Mouse (Mus musculus): ENCODE data around the gene Msh4. TPM values are rescaled to one million over a fixed set of nuclear protein-coding genes. Genes with fewer than 3 reads are reported as not detected.
A peak's percentile ranks its signal among the peaks of the same experiment; 100 is the strongest.

The Msh4 gene
- polyA plus RNA-seq, 1 experiment from 2014 or later, result 0.27 TPM

GRCm38 (mm10) chr3:153929526-153929925 is 23.6 kb upstream of the Msh4 start:
- ATAC-seq (replicated peaks), result no peak
- Histone ChIP-seq H3K27ac (replicated peaks) (no peak overlapping the region), H3K9ac (replicated peaks) (no peak overlapping the region), H3K4me1 (no peaks in the 10 kb centered on the region), H3K4me3 (no peak overlapping the region), H3K4me2 (replicated peaks) (no peak overlapping the region), H3K27me3 (no peaks in the 10 kb centered on the region), H3K36me3 (no peaks in the 10 kb centered on the region), H3K9me3 (no peaks in the 10 kb centered on the region)
- WGBS, result 96% methylated on average over 11 of the region's 11 CpGs

GRCm38 (mm10) chr3:153926333-153926732 is 20.4 kb upstream of the Msh4 start:
- ATAC-seq (replicated peaks), result no peak
- no peaks in the 10 kb centered on the region for H3K9me3 ChIP-seq
- no peak overlapping the region for H3K4me3 ChIP-seq
- H3K4me1 ChIP-seq, result no peaks in the 10 kb centered on the region
- H3K4me2 ChIP-seq (replicated peaks), result no peak overlapping the region
- no peak overlapping the region for H3K9ac ChIP-seq (replicated peaks)
- no peaks in the 10 kb centered on the region for H3K27me3 ChIP-seq
- WGBS, result 92% methylated on average over 7 of the region's 7 CpGs
- H3K36me3 ChIP-seq, result no peaks in the 10 kb centered on the region
- no peak overlapping the region for H3K27ac ChIP-seq (replicated peaks)

GRCm38 (mm10) chr3:153921147-153921910 is 15.4 kb upstream of the Msh4 start:
- Histone ChIP-seq H3K4me2 (replicated peaks) (no peak overlapping the region), H3K27me3 (no peaks in the 10 kb centered on the region), H3K4me3 (no peak overlapping the region), H3K27ac (replicated peaks) (no peak overlapping the region), H3K9me3 (no peaks in the 10 kb centered on the region), H3K36me3 (no peaks in the 10 kb centered on the region), H3K9ac (replicated peaks) (no peak overlapping the region), H3K4me1 (no peaks in the 10 kb centered on the region)
- WGBS, result 94% methylated on average over 10 of the region's 10 CpGs
- no peak for ATAC-seq (replicated peaks)

GRCm38 (mm10) chr3:153917200-153917599 is 11.3 kb upstream of the Msh4 start:
- Histone ChIP-seq H3K4me3 (no peak overlapping the region), H3K4me1 (peaks cover 7% of the 10 kb centered on the region), H3K27me3 (no peaks in the 10 kb centered on the region), H3K4me2 (replicated peaks) (no peak overlapping the region), H3K27ac (replicated peaks) (no peak overlapping the region), H3K36me3 (no peaks in the 10 kb centered on the region), H3K9me3 (no peaks in the 10 kb centered on the region), H3K9ac (replicated peaks) (no peak overlapping the region)
- WGBS, result 0% methylated on average over 1 of the region's 1 CpGs
- no peak for ATAC-seq (replicated peaks)

- Histone ChIP-seq H3K4me2 (replicated peaks) (peak overlapping the region; percentile 55), H3K4me1 (peaks cover 35% of the 10 kb centered on the region), H3K9me3 (no peaks in the 10 kb centered on the region), H3K27ac (replicated peaks) (peak overlapping the region; percentile 90), H3K36me3 (peaks cover 22% of the 10 kb centered on the region), H3K9ac (replicated peaks) (peak overlapping the region; percentile 95), H3K27me3 (no peaks in the 10 kb centered on the region), H3K4me3 (peak overlapping the region; percentile 87)
- ATAC-seq (replicated peaks), result no peak
- 58% methylated on average over 6 of the region's 6 CpGs for WGBS
These were observed 7.7 kb upstream of the Msh4 start for GRCm38 (mm10) chr3:153913510-153914243.

GRCm38 (mm10) chr3:153912546-153913509 is 6.9 kb upstream of the Msh4 start, which contains the start of gene Rabggtb:
Gene Rabggtb, minus strand, starts transcription at chr3:153913009.
- H3K27me3 ChIP-seq, result no peaks in the 10 kb centered on the region
- peak within 1 kb of the TSS; percentile 90 for H3K27ac ChIP-seq (replicated peaks)
- no peaks in the 10 kb centered on the region for H3K9me3 ChIP-seq
- peak within 1 kb of the TSS; percentile 95 for H3K9ac ChIP-seq (replicated peaks)
- under 1% methylated on average over 65 of the region's 65 CpGs for WGBS
- peaks cover 35% of the 10 kb centered on the region for H3K4me1 ChIP-seq
- peaks cover 31% of the 10 kb centered on the region for H3K36me3 ChIP-seq
- peak; percentile 99 for ATAC-seq (replicated peaks)
- H3K4me2 ChIP-seq (replicated peaks), result peak within 1 kb of the TSS; percentile 55
- H3K4me3 ChIP-seq, result peak within 1 kb of the TSS; percentile 87

GRCm38 (mm10) chr3:153911882-153912440 is 6.0 kb upstream of the Msh4 start:
- no peak for ATAC-seq (replicated peaks)
- H3K4me2 ChIP-seq (replicated peaks), result peak overlapping the region; percentile 55
- H3K27ac ChIP-seq (replicated peaks), result peak overlapping the region; percentile 90
- H3K36me3 ChIP-seq, result peaks cover 36% of the 10 kb centered on the region
- no peaks in the 10 kb centered on the region for H3K27me3 ChIP-seq
- 4% methylated on average over 12 of the region's 12 CpGs for WGBS
- peaks cover 35% of the 10 kb centered on the region for H3K4me1 ChIP-seq
- H3K9me3 ChIP-seq, result no peaks in the 10 kb centered on the region
- peak overlapping the region; percentile 95 for H3K9ac ChIP-seq (replicated peaks)
- H3K4me3 ChIP-seq, result peak overlapping the region; percentile 87

- Histone ChIP-seq H3K4me3 (peak overlapping the region; percentile 87), H3K27me3 (no peaks in the 10 kb centered on the region), H3K9ac (replicated peaks) (peak overlapping the region; percentile 95), H3K27ac (replicated peaks) (no peak overlapping the region), H3K36me3 (peaks cover 43% of the 10 kb centered on the region), H3K4me2 (replicated peaks) (peak overlapping the region; percentile 55), H3K9me3 (no peaks in the 10 kb centered on the region), H3K4me1 (peaks cover 35% of the 10 kb centered on the region)
- ATAC-seq (replicated peaks), result no peak
- 50% methylated on average over 8 of the region's 8 CpGs for WGBS
These were observed 5.4 kb upstream of the Msh4 start for GRCm38 (mm10) chr3:153911197-153911881.

- 80% methylated on average over 7 of the region's 7 CpGs for WGBS
- H3K4me3 ChIP-seq, result no peak overlapping the region
These were observed 4.6 kb upstream of the Msh4 start for GRCm38 (mm10) chr3:153910489-153910888.

GRCm38 (mm10) chr3:153908919-153909318 is 3.0 kb upstream of the Msh4 start:
- Histone ChIP-seq H3K4me1 (peaks cover 35% of the 10 kb centered on the region), H3K27ac (replicated peaks) (no peak overlapping the region), H3K36me3 (peaks cover 64% of the 10 kb centered on the region), H3K9me3 (no peaks in the 10 kb centered on the region), H3K4me2 (replicated peaks) (no peak overlapping the region), H3K27me3 (no peaks in the 10 kb centered on the region), H3K9ac (replicated peaks) (no peak overlapping the region), H3K4me3 (no peak overlapping the region)
- no peak for ATAC-seq (replicated peaks)
- WGBS, result 89% methylated on average over 5 of the region's 5 CpGs

More at GRCm38 (mm10) chr3:153910489-153910888, 4.6 kb upstream of the Msh4 start:
- Histone ChIP-seq H3K9me3 (no peaks in the 10 kb centered on the region), H3K27ac (replicated peaks) (no peak overlapping the region), H3K36me3 (peaks cover 51% of the 10 kb centered on the region), H3K27me3 (no peaks in the 10 kb centered on the region), H3K4me1 (peaks cover 35% of the 10 kb centered on the region), H3K9ac (replicated peaks) (0 out of 2 replicates have a peak overlapping the region, but pooled peaks have one; percentile 11), H3K4me2 (replicated peaks) (0 out of 2 replicates have a peak overlapping the region, but pooled peaks have one; percentile 4)
- no peak for ATAC-seq (replicated peaks)

All from forebrain, embryonic 15.5 days (tissue).